Mouse (Mus musculus) left cerebral cortex, postnatal 4 days (tissue): Measurements from ENCODE around the gene Ranbp3. TPM values are rescaled to one million over a fixed set of nuclear protein-coding genes. Genes with fewer than 3 reads are reported as not detected.

Experiments
- DNase-seq: peaks from one replicate; pipeline ENCODE4 v3.0.0-alpha.2; 2022
- intact Hi-C: fragments of 180-260 bp; cut with DNase I; formaldehyde crosslinking; loops from one replicate; pipeline ENCODE4 v1.15.1; 2025
- total RNA-seq, 2 experiments: library from RNA; stranded (reverse); gene quantifications; 2 replicates each; pipeline ENCODE4 v1.2.3; 2021

Ranbp3 gene
- total RNA-seq, 2 experiments from 2014 or later: 102 to 112 TPM

GRCm38 (mm10) chr17:56723419-56724161 lies 50.5 kb downstream of the Ranbp3 start:
- DNase-seq: no peak
- intact Hi-C loops: no loop called here

- DNase-seq: no peak
- intact Hi-C loops: no loop called here
Measured at GRCm38 (mm10) chr17:56727029-56727649, 54.0 kb downstream of the Ranbp3 start.

- intact Hi-C loops: no loop called here
- DNase-seq: no peak
Measured at GRCm38 (mm10) chr17:56727659-56728058, 54.6 kb downstream of the Ranbp3 start.

- intact Hi-C loops: no loop called here
- DNase-seq: no peak
Measured at GRCm38 (mm10) chr17:56728117-56728516, 55.0 kb downstream of the Ranbp3 start.

- intact Hi-C loops: no loop called here
- peak; percentile 46 for DNase-seq
Measured at GRCm38 (mm10) chr17:56729151-56729550, 56.1 kb downstream of the Ranbp3 start.

- intact Hi-C loops: no loop called here
- DNase-seq: no peak
Measured at GRCm38 (mm10) chr17:56729656-56730055, 56.6 kb downstream of the Ranbp3 start.

GRCm38 (mm10) chr17:56736534-56736933 lies 63.4 kb downstream of the Ranbp3 start:
- no peak for DNase-seq
- intact Hi-C loops: no loop called here

- intact Hi-C loops: no loop called here
Measured at GRCm38 (mm10) chr17:56738221-56738620, 65.1 kb downstream of the Ranbp3 start.

GRCm38 (mm10) chr17:56740118-56740787 lies 67.2 kb downstream of the Ranbp3 start:
- no peak for DNase-seq
- intact Hi-C loops: no loop called here

More at GRCm38 (mm10) chr17:56738221-56738620, 65.1 kb downstream of the Ranbp3 start:
- no peak for DNase-seq

GRCm38 (mm10) chr17:56740788-56741160 lies 67.7 kb downstream of the Ranbp3 start:
- intact Hi-C loops: no loop called here
- no peak for DNase-seq

- intact Hi-C loops: no loop called here
- DNase-seq: no peak
Measured at GRCm38 (mm10) chr17:56744173-56744572, 71.1 kb downstream of the Ranbp3 start.

- intact Hi-C loops: no loop called here
- peak; percentile 57 for DNase-seq
Measured at GRCm38 (mm10) chr17:56751404-56752072, 78.4 kb downstream of the Ranbp3 start.

GRCm38 (mm10) chr17:56753452-56753851 lies 80.4 kb downstream of the Ranbp3 start:
- intact Hi-C loops: no loop called here
- DNase-seq: no peak

- intact Hi-C loops: no loop called here
- DNase-seq: no peak
Measured at GRCm38 (mm10) chr17:56754271-56755185, 81.4 kb downstream of the Ranbp3 start.

- no peak for DNase-seq
- intact Hi-C loops: no loop called here
Measured at GRCm38 (mm10) chr17:56756703-56757399, 83.8 kb downstream of the Ranbp3 start.

GRCm38 (mm10) chr17:56757416-56758123 lies 84.5 kb downstream of the Ranbp3 start, which contains the start of gene Nrtn:
Gene Nrtn, minus strand, starts transcription at chr17:56757530.
- intact Hi-C loops: no loop called here
- DNase-seq: peak; percentile 53

- peak; percentile 65 for DNase-seq
- intact Hi-C loops: no loop called here
Measured at GRCm38 (mm10) chr17:56758132-56758531, 85.0 kb downstream of the Ranbp3 start.

GRCm38 (mm10) chr17:56759261-56759660 lies 86.2 kb downstream of the Ranbp3 start:
- DNase-seq: no peak
- intact Hi-C loops: no loop called here

- intact Hi-C loops: no loop called here
- DNase-seq: peak; percentile 24
Measured at GRCm38 (mm10) chr17:56761077-56761476, 88.0 kb downstream of the Ranbp3 start.
